Mouse (Mus musculus) forebrain, embryonic 15.5 days (tissue): ENCODE results near the gene Rreb1. TPM values are rescaled to one million over a fixed set of nuclear protein-coding genes. Genes with fewer than 3 reads are reported as not detected.

Experiments used
- ATAC-seq: fragments of 200-750 bp; cut with Nextera tagmentation; replicated peaks from 2 replicates; pipeline ENCODE4 v1.8.0; 2017; ENCODE audit warnings: mild to moderate bottlenecking, moderate TSS enrichment, moderate library complexity
- H3K27ac ChIP-seq: fragments of 300-500 bp; sonication (generic); replicated peaks from 2 replicates; pipeline ENCODE4 v1.5.1; 2015; ENCODE audit warnings: mild to moderate bottlenecking, inconsistent platforms
- H3K27me3 ChIP-seq: fragments of 300-500 bp; sonication (generic); 2 replicates; pipeline ENCODE4 v1.6.1; 2015; ENCODE audit warnings: inconsistent platforms
- H3K36me3 ChIP-seq: fragments of 300-500 bp; sonication (generic); 2 replicates; pipeline ENCODE4 v1.6.1; 2015; ENCODE audit warnings: mild to moderate bottlenecking, inconsistent platforms
- H3K4me1 ChIP-seq: fragments of 300-500 bp; sonication (generic); 2 replicates; pipeline ENCODE4 v1.6.1; 2015; ENCODE audit warnings: inconsistent platforms
- H3K4me2 ChIP-seq: fragments of 300-500 bp; sonication (generic); replicated peaks from 2 replicates; pipeline ENCODE4 v1.6.1; 2015; ENCODE audit warnings: mild to moderate bottlenecking, inconsistent platforms
- H3K4me3 ChIP-seq: fragments of 300-500 bp; sonication (generic); 2 replicates; pipeline ENCODE4 v1.5.1; 2015; ENCODE audit warnings: mild to moderate bottlenecking, inconsistent platforms
- H3K9ac ChIP-seq: fragments of 300-500 bp; sonication (generic); replicated peaks from 2 replicates; pipeline ENCODE4 v1.6.1; 2015; ENCODE audit warnings: mild to moderate bottlenecking, inconsistent platforms
- H3K9me3 ChIP-seq: fragments of 300-500 bp; sonication (generic); 2 replicates; pipeline ENCODE4 v1.6.1; 2016; ENCODE audit warnings: inconsistent platforms
- WGBS: fragments of 180-500 bp; shearing (Covaris S2); methylation state at CpG from one replicate; pipeline ENCODE4 v1.1.7; 2015; ENCODE audit warnings: mixed read lengths; 5-methylcytosine and 5-hydroxymethylcytosine counted together
- polyA plus RNA-seq: library from polyadenylated mRNA; unstranded; fragments of >200 nt; fragmentation: Nextera tagmentation; extraction: Ambion mirVana; gene quantifications from 2 replicates; pipeline ENCODE4 v1.2.1, GENCODE M21; 2015

Gene Rreb1
- polyA plus RNA-seq, 1 experiment from 2014 or later = 1.8 TPM

DNA sequence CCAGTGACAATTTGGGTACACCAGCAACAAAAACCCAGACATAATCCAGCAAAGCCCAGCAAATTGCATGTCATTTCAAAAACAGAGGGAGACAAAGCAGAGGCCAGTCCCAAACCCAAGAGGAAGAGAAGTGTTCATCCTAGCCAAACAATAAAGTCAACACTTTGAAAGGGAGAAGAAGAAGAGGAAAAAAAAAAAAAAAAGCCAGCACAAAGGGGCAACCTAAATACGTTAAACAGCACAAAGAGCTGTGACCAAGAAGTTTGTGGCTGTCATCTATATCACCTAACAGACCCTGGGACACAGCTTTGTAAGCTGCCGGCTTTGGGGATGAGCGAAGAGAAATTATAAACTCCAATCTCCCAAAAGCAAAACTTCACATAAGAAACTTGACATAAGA is 17.8 kb upstream of the Rreb1 start:
- Histone ChIP-seq H3K4me1 (peaks cover 11% of the 10 kb centered on the region), H3K27ac (no peak overlapping the region), H3K4me3 (no peak overlapping the region), H3K27me3 (peaks cover 65% of the 10 kb centered on the region), H3K9ac (no peak overlapping the region), H3K4me2 (no peak overlapping the region), H3K9me3 (no peaks in the 10 kb centered on the region), H3K36me3 (no peaks in the 10 kb centered on the region)
- WGBS = 38% methylated on average over 3 of the region's 3 CpGs
- ATAC-seq = no peak

DNA sequence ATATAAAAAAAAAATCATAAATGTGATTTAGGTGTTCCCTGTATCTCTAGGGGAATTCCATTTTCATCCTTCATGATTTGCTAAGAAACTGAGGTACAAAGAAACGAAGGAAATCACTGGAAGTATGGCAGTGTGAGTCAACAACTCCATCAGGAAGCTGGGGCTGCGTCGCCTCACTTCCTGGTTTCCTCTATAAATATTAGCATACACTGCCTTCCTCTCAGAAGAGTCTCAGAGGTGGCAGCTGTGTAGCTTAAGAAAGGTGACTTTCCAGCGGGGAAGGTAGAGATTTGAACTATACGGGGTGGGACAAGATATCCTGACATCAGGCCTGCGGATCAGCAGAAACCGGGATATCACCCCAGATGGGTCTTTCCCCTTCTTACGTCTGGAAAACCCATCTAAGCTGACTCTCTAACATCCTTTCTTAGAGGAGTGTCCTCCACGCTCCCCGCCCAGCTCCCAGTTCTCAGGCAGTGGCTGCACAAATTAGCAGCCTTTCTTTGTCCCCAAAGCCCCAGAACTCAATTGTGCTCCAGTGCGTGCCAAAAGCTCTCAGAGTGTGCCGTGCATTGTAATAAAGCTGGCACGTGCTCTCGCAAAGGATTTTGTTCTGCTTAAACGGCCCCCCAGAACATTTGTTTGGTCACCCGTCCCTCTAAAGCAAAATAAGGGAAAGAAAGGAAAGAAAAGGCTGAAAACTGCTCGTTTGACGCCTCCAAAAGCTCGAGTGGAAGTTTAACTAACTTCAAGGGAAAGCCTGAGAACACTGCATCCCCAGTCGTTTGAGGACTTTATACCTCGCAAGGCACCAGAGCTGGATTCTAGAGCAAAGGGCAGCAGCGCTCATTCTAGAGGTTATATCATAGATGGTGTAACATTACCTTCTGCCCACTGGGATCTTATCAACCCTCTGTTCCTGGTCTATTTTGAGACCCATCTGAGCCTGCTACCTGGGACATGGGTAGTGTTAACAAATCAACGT is 17.0 kb upstream of the Rreb1 start:
- Histone ChIP-seq H3K9ac (0 out of 2 replicates have a peak overlapping the region, but pooled peaks have one; percentile 14), H3K4me3 (peak overlapping the region; percentile 12; the same call in 1 of the 2 replicates), H3K4me2 (peak overlapping the region; percentile 32), H3K9me3 (no peaks in the 10 kb centered on the region), H3K27me3 (peaks cover 68% of the 10 kb centered on the region), H3K4me1 (peaks cover 11% of the 10 kb centered on the region), H3K36me3 (no peaks in the 10 kb centered on the region), H3K27ac (no peak overlapping the region)
- 10% methylated on average over 23 of the region's 23 CpGs for WGBS
- ATAC-seq = peak; percentile 86

DNA sequence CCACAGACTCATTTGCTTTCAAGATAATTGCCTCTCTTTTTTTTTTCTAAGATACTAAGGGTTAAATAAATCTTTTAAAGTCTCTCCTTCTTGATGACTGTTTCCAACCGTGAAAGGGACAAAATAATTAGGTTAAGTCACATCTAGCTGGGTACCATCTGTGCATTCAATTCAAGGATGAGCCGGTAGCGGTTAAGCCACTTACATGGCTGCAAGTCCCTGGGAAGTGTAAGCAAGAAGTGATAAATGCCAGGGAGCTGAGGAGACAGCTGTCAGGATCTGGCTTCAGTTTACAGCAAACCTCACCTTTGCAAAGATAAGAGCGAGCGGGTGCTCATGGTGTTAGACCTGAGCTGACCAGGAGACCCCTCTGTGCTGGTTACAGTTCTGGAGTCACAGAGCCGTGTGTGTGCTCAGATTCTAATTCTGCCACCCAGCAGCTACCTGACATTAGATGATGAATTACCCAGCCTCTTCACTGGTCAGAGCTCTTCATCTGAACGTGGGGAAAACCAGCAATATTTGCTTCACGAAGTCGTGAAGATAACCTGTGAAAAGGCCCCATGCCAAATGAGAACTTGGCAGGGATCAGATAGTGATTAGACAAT is 14.3 kb upstream of the Rreb1 start:
- ATAC-seq = no peak
- no peaks in the 10 kb centered on the region for H3K36me3 ChIP-seq
- H3K27ac ChIP-seq = no peak overlapping the region
- H3K4me2 ChIP-seq = no peak overlapping the region
- no peaks in the 10 kb centered on the region for H3K9me3 ChIP-seq
- H3K9ac ChIP-seq = no peak overlapping the region
- peaks cover 11% of the 10 kb centered on the region for H3K4me1 ChIP-seq
- H3K27me3 ChIP-seq = peaks cover 61% of the 10 kb centered on the region
- no peak overlapping the region for H3K4me3 ChIP-seq
- 56% methylated on average over 9 of the region's 9 CpGs for WGBS

GRCm38 (mm10) chr13:37769777-37770176 is 8.4 kb upstream of the Rreb1 start:
- H3K4me1 ChIP-seq = no peaks in the 10 kb centered on the region
- peaks cover 12% of the 10 kb centered on the region; the same call in 1 of the 2 replicates for H3K27me3 ChIP-seq
- H3K4me3 ChIP-seq = no peak overlapping the region
- WGBS = 5% methylated on average over 1 of the region's 1 CpGs
- no peaks in the 10 kb centered on the region for H3K36me3 ChIP-seq
- no peak for ATAC-seq
- H3K9me3 ChIP-seq = no peaks in the 10 kb centered on the region
- no peak overlapping the region for H3K9ac ChIP-seq
- H3K27ac ChIP-seq = no peak overlapping the region
- H3K4me2 ChIP-seq = no peak overlapping the region

DNA sequence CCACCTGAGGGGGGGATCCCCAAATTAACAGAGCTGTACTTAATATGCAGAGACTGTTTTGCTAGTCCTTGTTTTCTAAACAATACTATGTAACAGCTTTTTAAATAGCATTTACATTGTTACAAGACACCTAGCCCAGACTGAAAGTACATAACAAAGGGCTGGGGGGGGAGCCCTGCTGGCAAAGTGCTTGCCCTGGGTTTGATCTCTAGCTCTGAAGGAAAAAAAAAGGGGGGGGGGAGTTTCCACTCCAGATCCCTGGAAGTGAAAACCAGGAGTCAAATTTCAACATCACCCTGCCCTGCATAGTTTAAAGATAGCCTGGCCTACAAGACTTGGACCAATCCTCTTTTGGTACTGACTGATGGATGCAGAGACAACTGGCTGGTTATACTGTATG is 4.7 kb upstream of the Rreb1 start:
- Histone ChIP-seq H3K9ac (no peak overlapping the region), H3K36me3 (no peaks in the 10 kb centered on the region), H3K4me1 (peaks cover 8% of the 10 kb centered on the region), H3K27ac (no peak overlapping the region), H3K9me3 (no peaks in the 10 kb centered on the region), H3K4me3 (no peak overlapping the region), H3K27me3 (peaks cover 15% of the 10 kb centered on the region; the same call in 1 of the 2 replicates), H3K4me2 (no peak overlapping the region)
- ATAC-seq = no peak

GRCm38 (mm10) chr13:37776675-37777074 is 1.5 kb upstream of the Rreb1 start:
- peaks cover 27% of the 10 kb centered on the region for H3K27me3 ChIP-seq
- no peak for ATAC-seq
- H3K27ac ChIP-seq = no peak overlapping the region
- no peak overlapping the region for H3K4me3 ChIP-seq
- no peak overlapping the region for H3K4me2 ChIP-seq
- no peaks in the 10 kb centered on the region for H3K9me3 ChIP-seq
- no peak overlapping the region for H3K9ac ChIP-seq
- no peaks in the 10 kb centered on the region for H3K36me3 ChIP-seq
- peaks cover 17% of the 10 kb centered on the region for H3K4me1 ChIP-seq

- Histone ChIP-seq H3K9ac (peak overlapping the region; percentile 34), H3K36me3 (no peaks in the 10 kb centered on the region), H3K27ac (no peak overlapping the region), H3K4me2 (peak overlapping the region; percentile 97), H3K4me1 (peaks cover 17% of the 10 kb centered on the region), H3K27me3 (peaks cover 27% of the 10 kb centered on the region), H3K4me3 (peak overlapping the region; percentile 50), H3K9me3 (no peaks in the 10 kb centered on the region)
- ATAC-seq = peak; percentile 2; the same call in 1 of the 2 replicates
- 18% methylated on average over 25 of the region's 25 CpGs for WGBS
Measured at GRCm38 (mm10) chr13:37777351-37778146, 651 bp upstream of the Rreb1 start.

- Histone ChIP-seq H3K27me3 (peaks cover 27% of the 10 kb centered on the region), H3K4me2 (peak overlapping the region; percentile 97), H3K36me3 (no peaks in the 10 kb centered on the region), H3K9me3 (no peaks in the 10 kb centered on the region), H3K4me1 (peaks cover 17% of the 10 kb centered on the region), H3K27ac (no peak overlapping the region), H3K4me3 (peak overlapping the region; percentile 50), H3K9ac (peak overlapping the region; percentile 34)
- WGBS = 0% methylated on average over 33 of the region's 33 CpGs
- peak; percentile 70 for ATAC-seq
Measured at GRCm38 (mm10) chr13:37778594-37779231, 513 bp downstream of the Rreb1 start.

DNA sequence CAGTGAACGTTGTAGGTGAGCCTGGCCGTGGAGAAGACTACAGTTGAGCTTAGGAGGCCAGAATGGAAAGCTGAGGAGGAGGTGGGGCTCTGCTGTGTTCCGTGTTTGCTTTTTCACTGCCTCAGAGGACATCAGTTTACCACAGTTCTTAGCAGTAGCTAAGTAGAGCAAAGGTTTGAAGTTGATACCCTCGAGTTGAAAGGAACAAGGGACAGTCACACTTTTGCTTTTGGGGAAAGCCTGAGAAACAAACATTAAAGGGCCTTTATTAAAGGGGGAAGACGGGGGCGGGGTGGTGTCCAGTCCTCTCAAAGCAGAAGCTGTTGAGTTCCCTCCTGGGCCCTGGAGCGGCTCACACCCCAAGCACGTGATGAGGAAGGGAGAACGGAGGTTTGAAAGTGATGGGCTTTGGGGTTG is 1.1 kb downstream of the Rreb1 start:
- Histone ChIP-seq H3K9ac (peak overlapping the region; percentile 34; the same call in 1 of the 2 replicates), H3K9me3 (no peaks in the 10 kb centered on the region), H3K4me2 (peak overlapping the region; percentile 97), H3K27me3 (peaks cover 27% of the 10 kb centered on the region), H3K36me3 (no peaks in the 10 kb centered on the region), H3K4me3 (peak overlapping the region; percentile 50), H3K27ac (no peak overlapping the region), H3K4me1 (peaks cover 17% of the 10 kb centered on the region)
- 4% methylated on average over 9 of the region's 9 CpGs for WGBS
- ATAC-seq = no peak

- Histone ChIP-seq H3K9me3 (no peaks in the 10 kb centered on the region), H3K4me1 (peaks cover 17% of the 10 kb centered on the region), H3K4me3 (no peak overlapping the region), H3K27ac (no peak overlapping the region), H3K27me3 (peaks cover 27% of the 10 kb centered on the region), H3K36me3 (no peaks in the 10 kb centered on the region), H3K9ac (no peak overlapping the region), H3K4me2 (no peak overlapping the region)
- ATAC-seq = no peak
- 76% methylated on average over 2 of the region's 2 CpGs for WGBS
Measured at GRCm38 (mm10) chr13:37781557-37781956, 3.4 kb downstream of the Rreb1 start.

DNA sequence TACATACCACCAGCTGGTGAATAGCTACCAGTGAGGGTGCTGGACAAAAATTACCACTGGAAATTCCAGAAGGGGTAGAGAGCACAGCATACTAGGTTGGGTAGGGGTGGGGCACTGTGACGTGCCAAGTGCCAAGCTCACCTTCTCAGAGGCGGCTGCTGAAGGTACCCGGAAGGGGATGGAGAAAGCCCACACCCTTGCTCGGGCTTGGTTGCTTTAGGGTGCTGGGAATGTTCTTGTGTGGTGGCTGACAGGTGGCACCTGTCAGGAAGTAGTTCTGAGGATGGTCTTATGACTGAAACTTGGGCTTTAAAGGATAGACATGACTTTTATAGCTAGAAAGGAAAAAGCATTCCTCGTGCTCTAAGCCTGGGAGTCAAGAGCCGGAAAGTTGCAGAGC is 3.9 kb downstream of the Rreb1 start:
- Histone ChIP-seq H3K4me3 (no peak overlapping the region), H3K4me2 (no peak overlapping the region), H3K27me3 (peaks cover 27% of the 10 kb centered on the region), H3K36me3 (no peaks in the 10 kb centered on the region), H3K9ac (no peak overlapping the region), H3K9me3 (no peaks in the 10 kb centered on the region), H3K27ac (no peak overlapping the region), H3K4me1 (peaks cover 17% of the 10 kb centered on the region)
- 86% methylated on average over 6 of the region's 6 CpGs for WGBS
- no peak for ATAC-seq
